Mouse (Mus musculus) G1E (cell line): ENCODE data around the gene Snapc4. TPM values are rescaled to one million over a fixed set of nuclear protein-coding genes. Genes with fewer than 3 reads are reported as not detected.

Source experiments
- ATAC-seq: 2 replicates; pipeline ENCODE4 v1.8.0; 2016; ENCODE audit warnings: mild to moderate bottlenecking; ENCODE audit not compliant: insufficient number of reproducible peaks, poor library complexity, low FRiP score, severe bottlenecking; ENCODE audit errors: extremely low read depth
- DNase-seq: peaks from one replicate; pipeline ENCODE4 v3.0.0; 2012; ENCODE audit warnings: low spot score
- H3K27me3 ChIP-seq: 2 replicates; pipeline ENCODE4 v1.6.1; 2012; ENCODE audit warnings: mild to moderate bottlenecking, low read length, inconsistent platforms; ENCODE audit not compliant: insufficient read depth
- H3K36me3 ChIP-seq: replicated peaks from 2 replicates; pipeline ENCODE3; 2012; ENCODE audit warnings: mild to moderate bottlenecking, inconsistent platforms
- H3K4me1 ChIP-seq: 2 replicates; pipeline ENCODE4 v1.6.1; 2012; ENCODE audit warnings: low read depth, low read length, inconsistent platforms, mixed read lengths; ENCODE audit not compliant: insufficient read depth
- H3K4me3 ChIP-seq: 2 replicates; pipeline ENCODE4 v1.5.1; 2012; ENCODE audit warnings: low read depth, mild to moderate bottlenecking, inconsistent platforms, low read length, moderate library complexity, mixed read lengths
- H3K9me3 ChIP-seq: replicated peaks from 2 replicates; pipeline ENCODE4 v1.6.1; 2012; ENCODE audit warnings: inconsistent platforms
- CTCF ChIP-seq: IDR thresholded peaks from 2 replicates; pipeline ENCODE4 v1.5.1; 2012; ENCODE audit warnings: low read depth, low read length, inconsistent platforms, mixed read lengths
- GATA1 ChIP-seq: IDR thresholded peaks from 2 replicates; pipeline ENCODE4 v1.6.1; 2012; ENCODE audit warnings: borderline replicate concordance, low read length, inconsistent platforms, mixed read lengths
- GATA2 ChIP-seq: IDR thresholded peaks from 2 replicates; pipeline ENCODE4 v1.6.1; 2012; ENCODE audit warnings: low read depth, low read length, inconsistent platforms, borderline replicate concordance
- POLR2AphosphoS5 ChIP-seq: IDR thresholded peaks from 2 replicates; pipeline ENCODE4 v1.6.1; 2012; ENCODE audit warnings: low read depth, low read length, inconsistent platforms; ENCODE audit not compliant: insufficient replicate concordance
- TAL1 ChIP-seq: conservative IDR thresholded peaks from 2 replicates; pipeline ENCODE4 v1.6.1; 2012; ENCODE audit warnings: low read depth, low read length, inconsistent platforms, mixed read lengths
- polyA plus RNA-seq: library from polyadenylated mRNA; stranded (reverse); fragments of >175 nt; gene quantifications from 2 replicates; pipeline ENCODE4 v1.2.3, GENCODE M21; 2012
- total RNA-seq, 2 experiments: library from RNA; stranded (forward) in 1 of 2; stranded (reverse) in 1 of 2; fragments of 200-1000 nt in 1 of 2; fragments of >200 nt in 1 of 2; fragmentation: Nextera tagmentation in 1 of 2; gene quantifications; 2 replicates each; pipeline ENCODE4 v1.2.3; 2014 to 2017

Snapc4 gene
- total RNA-seq (2014; fragmentation: Nextera tagmentation): 18.7 and 25.4 TPM in 2 replicates
- 42.2 and 46.0 TPM in 2 replicates for total RNA-seq (2017)
- 64.0 and 67.9 TPM in 2 replicates for polyA plus RNA-seq

DNA sequence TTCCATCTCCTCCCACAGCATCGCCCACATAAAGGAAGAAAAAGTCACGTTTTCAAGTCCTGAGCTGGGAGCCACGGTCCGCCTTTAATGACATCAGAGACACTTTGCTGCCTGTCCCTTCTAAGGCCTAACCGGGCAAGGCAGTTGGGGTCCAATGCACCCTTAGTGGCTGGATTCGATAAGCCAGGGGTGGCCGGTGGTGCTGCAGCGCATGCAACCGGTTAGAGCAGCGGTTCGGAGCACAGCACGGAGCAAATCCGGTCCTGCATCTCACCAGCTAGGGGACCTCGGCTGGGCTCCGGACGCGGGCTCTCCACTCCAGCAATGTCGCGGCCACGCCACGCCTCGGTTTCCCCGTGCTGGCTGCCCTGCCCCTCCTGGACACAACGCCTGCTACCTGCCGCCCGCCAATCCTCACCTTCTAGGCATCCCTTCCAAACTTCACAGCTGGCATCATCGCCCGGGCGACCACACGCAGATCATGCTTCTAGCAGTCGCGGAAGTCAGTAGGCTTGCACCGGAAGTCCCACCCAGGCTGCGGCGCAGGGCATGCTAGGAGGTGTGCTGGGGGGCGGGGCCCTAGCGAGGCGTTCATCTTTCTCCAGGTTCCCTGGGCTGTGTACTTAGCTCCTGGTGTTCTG, at the start of gene Snapc4:
Gene Snapc4, minus strand, starts transcription at position 523 of the 641 bp plus-strand sequence.
- peaks cover 80% of the 10 kb centered on the region for H3K36me3 ChIP-seq
- DNase-seq (peak; percentile 97), ATAC-seq (peak; percentile 84)
- H3K9me3 ChIP-seq: no peaks in the 10 kb centered on the region
- no peaks in the 10 kb centered on the region for H3K27me3 ChIP-seq
- peaks cover 20% of the 10 kb centered on the region for H3K4me1 ChIP-seq
- peak within 1 kb of the TSS; percentile 96 for H3K4me3 ChIP-seq
- TF ChIP-seq GATA2: no peak
- no peak for TF ChIP-seq CTCF
- TF ChIP-seq POLR2AphosphoS5: no peak
- no peak for TF ChIP-seq GATA1
- TF ChIP-seq TAL1: no peak

DNA sequence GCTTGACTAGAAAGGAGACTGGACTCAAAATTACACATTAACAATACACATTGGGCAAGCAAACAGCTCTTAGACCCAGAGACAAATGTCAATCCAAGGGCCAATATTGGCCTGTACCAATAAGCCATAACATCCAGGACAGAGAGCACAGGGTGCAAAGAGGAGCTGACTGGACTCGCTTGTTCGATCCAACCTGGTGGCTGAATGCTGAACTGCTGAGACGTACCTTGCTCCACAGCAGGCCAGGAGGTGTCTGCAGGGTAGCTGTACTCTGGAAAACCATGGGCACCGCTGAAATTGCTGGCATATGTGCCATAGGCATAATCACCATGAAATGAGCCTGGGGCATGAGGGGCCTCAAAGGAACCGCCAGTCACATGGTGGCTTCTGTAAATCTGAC, 49.4 kb upstream of the Snapc4 start:
- peaks cover 97% of the 10 kb centered on the region for H3K36me3 ChIP-seq
- ATAC-seq (no peak), DNase-seq (no peak)
- no peak overlapping the region for H3K4me3 ChIP-seq
- H3K4me1 ChIP-seq: no peaks in the 10 kb centered on the region
- TF ChIP-seq GATA2: no peak
- no peak for TF ChIP-seq GATA1
- no peak for TF ChIP-seq CTCF
- TF ChIP-seq TAL1: no peak
- TF ChIP-seq POLR2AphosphoS5: no peak
- no peaks in the 10 kb centered on the region for H3K9me3 ChIP-seq
- H3K27me3 ChIP-seq: no peaks in the 10 kb centered on the region

GRCm38 (mm10) chr2:26424541-26424940, 44.1 kb upstream of the Snapc4 start:
- no peak for DNase-seq
- no peaks in the 10 kb centered on the region for H3K4me1 ChIP-seq
- no peak for ATAC-seq
- no peaks in the 10 kb centered on the region for H3K27me3 ChIP-seq
- H3K36me3 ChIP-seq: peaks cover 98% of the 10 kb centered on the region
- no peak overlapping the region for H3K4me3 ChIP-seq
- TF ChIP-seq CTCF (no peak), POLR2AphosphoS5 (no peak), GATA1 (no peak), GATA2 (no peak), TAL1 (no peak)
- no peaks in the 10 kb centered on the region for H3K9me3 ChIP-seq

- Histone ChIP-seq H3K4me3 (no peak overlapping the region), H3K36me3 (peaks cover 98% of the 10 kb centered on the region), H3K4me1 (no peaks in the 10 kb centered on the region), H3K27me3 (no peaks in the 10 kb centered on the region), H3K9me3 (no peaks in the 10 kb centered on the region)
- ATAC-seq (no peak), DNase-seq (no peak)
- no peak for TF ChIP-seq GATA1
- TF ChIP-seq POLR2AphosphoS5: no peak
- no peak for TF ChIP-seq CTCF
- no peak for TF ChIP-seq GATA2
- no peak for TF ChIP-seq TAL1
These were observed 42.6 kb upstream of the Snapc4 start for GRCm38 (mm10) chr2:26423086-26423485.

DNA sequence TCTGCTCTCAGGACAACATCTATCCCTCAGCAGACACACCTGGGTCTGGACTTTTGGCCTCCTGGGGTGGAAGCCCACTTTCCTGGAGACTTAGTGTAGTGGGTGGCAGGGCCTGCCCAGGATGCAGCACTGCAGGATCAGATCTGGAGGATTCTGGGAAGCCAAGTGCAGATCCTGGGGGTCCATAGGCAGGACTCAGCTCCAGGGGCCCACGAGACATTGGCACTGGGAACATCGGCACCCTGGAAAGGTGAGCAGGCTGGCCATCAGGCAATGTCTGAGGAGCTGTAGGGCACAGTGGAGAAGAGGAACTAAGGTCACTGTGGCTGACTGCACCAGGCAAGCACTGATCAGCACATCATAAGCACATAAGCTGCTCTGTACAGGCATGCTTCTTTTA, 41.5 kb upstream of the Snapc4 start:
- H3K36me3 ChIP-seq: peaks cover 98% of the 10 kb centered on the region

DNA sequence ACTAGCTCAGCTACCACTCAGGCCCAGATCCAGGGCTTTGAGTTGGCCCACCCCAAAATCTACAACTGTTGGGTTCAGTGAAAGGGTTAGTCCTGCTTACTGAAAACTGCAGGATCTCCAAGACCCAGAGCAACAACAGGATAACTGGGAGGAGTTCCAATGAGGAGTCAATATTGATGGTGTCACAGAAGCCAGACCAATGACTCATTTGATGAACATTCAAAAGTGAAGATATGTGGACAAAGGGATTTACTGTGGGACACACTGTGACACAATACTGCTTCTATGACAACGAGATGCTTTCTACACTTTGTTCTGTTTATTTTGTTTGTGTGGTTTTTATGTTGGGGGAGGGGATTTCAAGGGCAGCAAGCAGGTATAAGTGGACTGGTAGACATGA, 37.7 kb upstream of the Snapc4 start:
- peaks cover 99% of the 10 kb centered on the region for H3K36me3 ChIP-seq
- no peak for ATAC-seq
- no peak for DNase-seq

More for the DNA sequence above, 41.5 kb upstream of the Snapc4 start:
- Histone ChIP-seq H3K4me1 (peaks cover 3% of the 10 kb centered on the region; the same call in 1 of the 2 replicates), H3K27me3 (no peaks in the 10 kb centered on the region), H3K4me3 (no peak overlapping the region), H3K9me3 (no peaks in the 10 kb centered on the region)
- no peak for ATAC-seq
- no peak for DNase-seq
- no peak for TF ChIP-seq TAL1
- no peak for TF ChIP-seq POLR2AphosphoS5
- no peak for TF ChIP-seq GATA1
- TF ChIP-seq GATA2: no peak
- no peak for TF ChIP-seq CTCF

More for the DNA sequence above, 37.7 kb upstream of the Snapc4 start:
- no peaks in the 10 kb centered on the region for H3K27me3 ChIP-seq
- no peaks in the 10 kb centered on the region for H3K9me3 ChIP-seq
- no peak for TF ChIP-seq GATA2
- no peak for TF ChIP-seq CTCF
- TF ChIP-seq TAL1: no peak
- TF ChIP-seq POLR2AphosphoS5: no peak
- TF ChIP-seq GATA1: no peak
- H3K4me1 ChIP-seq: peaks cover 3% of the 10 kb centered on the region; the same call in 1 of the 2 replicates
- no peak overlapping the region for H3K4me3 ChIP-seq
